Mouse (Mus musculus) olfactory bulb, adult 2 months (tissue): ENCODE results near the gene 2810459M11Rik.

ENCODE experiments used
- CTCF ChIP-seq: fragments of 200-500 bp; IDR thresholded peaks from 2 replicates; pipeline ENCODE4 v1.5.1; 2012; ENCODE audit warnings: low read depth, mild to moderate bottlenecking, low read length, moderate library complexity; ENCODE audit not compliant: insufficient read depth
- POLR2A ChIP-seq: fragments of 200-500 bp; IDR thresholded peaks from 2 replicates; pipeline ENCODE4 v1.6.1; 2012; ENCODE audit warnings: mild to moderate bottlenecking, low read depth, low read length, moderate library complexity; ENCODE audit not compliant: insufficient read depth

DNA sequence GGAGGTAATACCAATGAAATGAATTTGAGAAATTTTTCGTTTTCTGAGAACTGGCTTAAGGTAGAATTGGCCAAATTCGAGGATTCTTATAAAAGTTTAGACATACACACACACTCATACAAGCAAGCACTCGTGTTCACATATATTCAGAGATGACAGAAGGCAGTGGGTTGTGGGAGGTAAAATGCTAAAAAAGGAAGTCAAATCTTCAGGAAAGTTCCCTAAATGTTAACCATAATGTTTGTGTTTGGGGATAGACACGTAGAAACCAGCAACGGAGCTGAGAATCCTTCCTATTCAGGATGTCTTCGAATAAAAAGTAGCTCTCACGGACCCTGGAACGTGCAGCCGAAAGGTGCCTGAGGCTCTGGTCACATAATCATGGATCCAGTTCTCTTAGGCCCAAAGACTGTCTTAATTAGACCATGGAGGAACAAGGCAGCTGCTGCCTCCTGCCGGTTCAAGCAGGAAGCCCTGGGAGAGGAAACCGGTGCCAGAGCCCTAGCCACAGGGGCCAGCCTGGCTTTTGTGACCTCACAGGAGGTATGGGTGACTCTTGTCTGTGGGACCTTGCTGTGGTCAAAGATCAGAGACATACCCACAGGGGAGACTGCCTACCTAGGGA lies 24.2 kb upstream of the 2810459M11Rik start:
- TF ChIP-seq CTCF (no peak), POLR2A (no peak)
